Mouse (Mus musculus) heart, postnatal 4 days (tissue): ENCODE data around the gene Krtap12-1. TPM values are rescaled to one million over a fixed set of nuclear protein-coding genes. Genes with fewer than 3 reads are reported as not detected.
"Not testable (repeated sequence)": the region's sequence is repeated elsewhere in the genome, so short reads cannot be mapped to it uniquely, and the experiment has no call there.

Experiments used
- DNase-seq: peaks from one replicate; pipeline ENCODE4 v3.0.0; 2021
- total RNA-seq, 2 experiments: library from RNA; stranded (reverse); gene quantifications; 2 replicates each; pipeline ENCODE4 v1.2.3; 2021

Krtap12-1 gene
- not detected for total RNA-seq

GRCm38 (mm10) chr10:77720299-77720698 is at the start of gene Krtap12-1:
Gene Krtap12-1 (plus strand): TSS chr10:77720599.
- DNase-seq = not testable (repeated sequence)

DNA sequence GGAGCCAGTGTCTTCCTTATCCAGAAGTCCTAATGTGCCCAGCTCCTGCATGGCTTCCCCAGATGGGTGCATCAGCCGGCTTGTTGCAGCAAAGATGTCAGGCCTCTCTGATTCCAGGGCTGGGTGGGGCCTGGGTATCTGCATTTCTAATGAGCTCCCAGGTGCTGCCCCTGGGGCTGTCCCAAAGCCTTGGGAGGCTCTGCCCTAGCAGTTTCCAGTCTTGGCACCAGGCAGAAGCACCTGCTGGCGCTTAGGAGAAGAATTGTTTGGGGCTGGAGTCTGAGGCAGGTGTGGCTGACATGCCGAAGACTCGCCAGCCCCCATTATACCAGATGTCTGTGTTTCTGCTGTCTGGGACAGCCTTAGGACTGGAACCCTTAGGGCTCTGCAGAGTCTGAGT is 49.7 kb upstream of the Krtap12-1 start:
- no peak for DNase-seq

- no peak for DNase-seq
Observed at GRCm38 (mm10) chr10:77671519-77671918, 48.9 kb upstream of the Krtap12-1 start.

DNA sequence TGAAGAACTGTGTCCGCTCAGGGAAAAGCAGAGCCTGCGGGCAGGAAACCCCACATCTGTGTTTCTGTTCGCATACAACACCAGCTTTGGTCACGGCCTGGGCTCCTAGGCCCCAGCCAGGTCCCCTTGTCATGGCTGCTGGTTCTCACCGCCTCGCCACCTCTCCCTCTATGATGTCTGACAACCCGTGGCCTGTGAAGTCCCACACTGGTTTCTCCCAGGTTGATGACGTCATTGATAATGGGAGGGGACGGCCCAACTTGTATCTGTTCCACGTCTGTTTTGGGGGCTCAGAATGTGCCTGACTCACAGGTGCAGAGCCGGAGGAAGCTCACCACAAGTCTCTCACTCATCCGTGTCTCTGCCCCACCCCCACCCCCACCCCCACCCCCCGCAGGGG is 46.6 kb upstream of the Krtap12-1 start:
- no peak for DNase-seq

GRCm38 (mm10) chr10:77677562-77677961 is 42.8 kb upstream of the Krtap12-1 start:
- no peak for DNase-seq

DNA sequence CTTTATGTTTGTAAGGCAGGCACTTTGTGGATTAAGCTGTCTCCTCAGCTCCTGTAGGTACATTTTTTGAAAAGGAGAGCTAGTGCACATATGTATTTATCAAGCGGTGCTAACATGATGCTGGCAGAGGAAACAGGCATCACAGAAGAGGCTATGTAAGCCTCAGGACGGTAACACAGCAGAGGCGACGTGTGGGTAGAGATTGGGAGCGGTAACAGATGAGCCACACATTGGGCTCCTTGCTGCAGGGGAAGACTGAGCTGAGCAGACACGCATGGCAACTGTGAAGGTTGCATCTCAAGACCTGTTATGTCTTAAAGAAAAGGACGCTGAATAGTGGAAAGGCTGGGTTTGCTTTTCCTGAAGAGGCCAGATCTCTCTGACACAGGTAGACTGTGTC is 37.4 kb upstream of the Krtap12-1 start:
- DNase-seq = no peak

- no peak for DNase-seq
Observed at GRCm38 (mm10) chr10:77684181-77684580, 36.2 kb upstream of the Krtap12-1 start.

- DNase-seq = peak; percentile 21
Observed at GRCm38 (mm10) chr10:77685895-77686664, 34.3 kb upstream of the Krtap12-1 start, which contains the start of gene Tspear. Gene Tspear (plus strand): TSS chr10:77686569.

DNA sequence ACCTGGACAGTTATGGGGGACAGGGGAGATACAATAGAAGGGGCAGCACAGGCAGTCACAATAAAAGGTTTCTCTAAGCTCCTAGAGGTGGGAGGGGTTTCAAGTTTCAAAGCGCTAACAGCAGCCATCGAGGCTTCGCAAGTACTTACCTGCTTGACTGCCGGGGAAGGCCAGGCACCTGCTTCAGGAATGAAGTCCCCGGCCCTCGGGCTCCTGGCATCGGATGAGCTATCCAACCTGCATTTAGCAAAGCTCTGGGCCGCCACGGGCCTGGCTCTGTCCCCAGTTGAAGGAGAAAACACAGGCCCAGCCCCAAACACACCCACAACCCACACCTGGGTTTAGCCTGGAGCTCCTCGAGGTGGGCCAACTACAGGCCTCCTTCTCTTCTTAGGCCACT is 33.4 kb upstream of the Krtap12-1 start:
- DNase-seq = no peak

GRCm38 (mm10) chr10:77690356-77690807 is 30.0 kb upstream of the Krtap12-1 start, which contains the start of gene Gm19402:
Gene Gm19402 (minus strand): TSS chr10:77690757.
- DNase-seq = not testable (repeated sequence)

- DNase-seq = no peak
Observed at GRCm38 (mm10) chr10:77697133-77697532, 23.3 kb upstream of the Krtap12-1 start, which contains the start of gene Gm9508. Gene Gm9508 (minus strand): TSS chr10:77697233.

GRCm38 (mm10) chr10:77706326-77706725 is 14.1 kb upstream of the Krtap12-1 start, which contains the start of gene Gm10272:
Gene Gm10272 (plus strand): TSS chr10:77706626.
- no peak for DNase-seq

DNA sequence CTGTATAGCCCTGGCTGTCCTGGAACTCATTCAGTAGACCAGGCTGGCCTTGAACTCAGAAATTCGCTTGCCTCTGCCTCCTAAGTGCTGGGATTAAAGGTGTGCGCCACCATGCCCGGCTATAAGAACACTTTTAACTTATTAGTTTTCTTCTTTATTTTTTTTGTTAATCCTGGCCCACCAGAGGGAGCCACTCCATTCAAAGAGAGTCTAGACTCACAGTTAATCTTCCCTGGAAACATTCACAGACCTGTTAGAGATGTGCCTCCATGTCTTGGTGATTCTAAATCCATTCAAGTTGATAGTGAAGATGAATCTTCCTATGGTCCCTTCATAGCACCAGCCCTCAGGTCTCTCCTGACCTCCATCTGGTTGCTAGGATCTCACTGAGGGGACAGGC is 10.6 kb upstream of the Krtap12-1 start:
- DNase-seq = no peak

DNA sequence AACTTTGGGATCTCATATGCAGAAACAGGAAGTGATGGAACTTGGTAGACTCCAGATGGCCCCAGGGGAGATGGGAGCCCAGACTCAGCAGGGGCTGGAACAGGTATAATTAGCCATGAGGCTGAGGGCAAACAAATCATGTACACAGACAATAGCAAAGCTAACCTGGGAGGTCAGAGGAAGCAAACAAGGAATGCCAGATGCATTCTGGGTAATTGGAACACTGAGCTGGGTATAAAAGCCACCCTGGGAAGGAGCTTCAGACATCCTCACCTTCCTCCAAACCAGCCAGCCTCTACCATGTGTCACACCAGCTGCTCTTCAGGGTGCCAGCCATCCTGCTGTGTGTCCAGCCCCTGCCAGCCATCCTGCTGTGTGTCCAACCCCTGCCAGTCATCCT is 9.2 kb upstream of the Krtap12-1 start, which contains the start of gene Gm10024:
Gene Gm10024 (plus strand): TSS at position 301 of the 400 bp plus-strand sequence.
- DNase-seq = not testable (repeated sequence)

GRCm38 (mm10) chr10:77713734-77714133 is 6.7 kb upstream of the Krtap12-1 start:
- DNase-seq = no peak

- DNase-seq = no peak
Observed at GRCm38 (mm10) chr10:77715507-77715906, 4.9 kb upstream of the Krtap12-1 start, which contains the start of gene Gm10142. Gene Gm10142 (plus strand): TSS chr10:77715807.

DNA sequence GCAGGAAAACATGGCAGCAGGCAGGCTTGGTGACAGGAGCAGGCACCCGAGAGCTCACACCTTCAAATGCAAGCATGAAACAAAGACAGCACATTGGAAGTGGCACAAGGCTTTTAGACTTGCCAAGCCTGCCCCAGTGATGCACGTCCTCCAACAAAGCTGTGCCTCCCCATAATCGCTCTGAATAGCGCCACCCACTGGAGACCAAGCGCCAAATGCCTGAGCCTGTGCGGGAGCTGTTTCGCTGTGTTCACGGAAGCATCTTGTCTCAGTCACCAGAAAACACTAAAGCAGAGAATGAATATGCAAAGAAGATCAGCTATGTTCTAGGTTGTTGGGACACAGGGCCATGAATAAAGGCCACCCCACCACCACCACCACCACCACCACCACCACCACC is 4.5 kb downstream of the Krtap12-1 start:
- DNase-seq = no peak

- DNase-seq = no peak
Observed at GRCm38 (mm10) chr10:77726186-77726585, 5.8 kb downstream of the Krtap12-1 start, which contains the start of gene Gm10100. Gene Gm10100 (plus strand): TSS chr10:77726486.

DNA sequence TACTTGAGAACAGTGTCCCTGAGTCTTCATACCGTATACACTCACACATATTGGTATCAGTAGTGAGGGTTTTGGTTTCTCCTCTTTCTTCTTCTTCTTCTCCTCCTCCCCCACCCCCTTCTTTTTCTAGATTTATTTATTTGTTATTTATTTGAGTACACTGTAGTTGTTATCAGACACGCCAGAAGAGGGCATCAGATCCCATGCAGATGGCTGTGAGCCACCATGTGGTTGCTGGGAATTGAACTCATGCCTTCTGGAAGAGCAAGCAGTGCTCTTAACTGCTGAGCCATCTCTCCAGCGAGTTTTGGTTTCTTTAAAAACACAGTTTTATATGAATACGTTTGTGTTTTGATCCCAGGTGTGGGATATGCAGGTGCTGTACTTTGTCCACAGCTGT is 7.9 kb downstream of the Krtap12-1 start:
- no peak for DNase-seq

- DNase-seq = no peak
Observed at GRCm38 (mm10) chr10:77729241-77729640, 8.8 kb downstream of the Krtap12-1 start.

- DNase-seq = no peak
Observed at GRCm38 (mm10) chr10:77735928-77736327, 15.5 kb downstream of the Krtap12-1 start.

GRCm38 (mm10) chr10:77738929-77739328 is 18.5 kb downstream of the Krtap12-1 start:
- DNase-seq = no peak

- not testable (repeated sequence) for DNase-seq
Observed at GRCm38 (mm10) chr10:77741924-77742688, 21.7 kb downstream of the Krtap12-1 start, which contains the start of gene Gm18596. Gene Gm18596 (minus strand): TSS chr10:77742638.
